Mouse (Mus musculus) myocyte (in vitro differentiated cells): ENCODE data around the gene Sv2c.

Experiments used
- E2F4 ChIP-seq: IDR thresholded peaks from one replicate; pipeline ENCODE4 v1.6.1; 2011; ENCODE audit warnings: mild to moderate bottlenecking, control low read depth, moderate library complexity; ENCODE audit not compliant: insufficient read depth
- MAX ChIP-seq: IDR thresholded peaks from one replicate; pipeline ENCODE4 v1.6.1; 2011; ENCODE audit warnings: low read depth, mild to moderate bottlenecking, control low read depth
- MYOG ChIP-seq, 3 experiments: IDR thresholded peaks; one replicate each; pipeline ENCODE4 v1.6.1; 2011; ENCODE audit warnings: control low read depth in 2 of 3, low read depth in 2 of 3, mild to moderate bottlenecking in 2 of 3; ENCODE audit not compliant: insufficient read length in 2 of 3, control insufficient read depth in 1 of 3, insufficient read depth in 1 of 3
- POLR2A ChIP-seq: IDR thresholded peaks from one replicate; pipeline ENCODE4 v1.6.1; 2011; ENCODE audit warnings: low read depth, mild to moderate bottlenecking, control low read depth, moderate library complexity; ENCODE audit not compliant: insufficient read length
- SRF ChIP-seq: IDR thresholded peaks from one replicate; pipeline ENCODE4 v1.6.1; 2011; ENCODE audit warnings: low read depth; ENCODE audit not compliant: control insufficient read depth, insufficient read length

GRCm38 (mm10) chr13:95913046-95913406 is 219.4 kb downstream of the Sv2c start:
- no peak for TF ChIP-seq E2F4
- TF ChIP-seq SRF, result no peak
- TF ChIP-seq POLR2A, result no peak
- TF ChIP-seq MAX, result no peak
- TF ChIP-seq MYOG (IDR thresholded peaks at IDR 0.05; ENCODE audit: control insufficient read depth in 1 of 3, insufficient read depth in 1 of 3, insufficient read length in 2 of 3, low read depth in 2 of 3), result no peak
